Mouse (Mus musculus) G1E (cell line): ENCODE results near the gene Eif5a2. TPM values are rescaled to one million over a fixed set of nuclear protein-coding genes. Genes with fewer than 3 reads are reported as not detected.

Source experiments
- ATAC-seq: 2 replicates; pipeline ENCODE4 v1.8.0; 2016; ENCODE audit warnings: mild to moderate bottlenecking; ENCODE audit not compliant: insufficient number of reproducible peaks, poor library complexity, low FRiP score, severe bottlenecking; ENCODE audit errors: extremely low read depth
- DNase-seq: peaks from one replicate; pipeline ENCODE4 v3.0.0; 2012; ENCODE audit warnings: low spot score
- H3K27me3 ChIP-seq: 2 replicates; pipeline ENCODE4 v1.6.1; 2012; ENCODE audit warnings: mild to moderate bottlenecking, low read length, inconsistent platforms; ENCODE audit not compliant: insufficient read depth
- H3K36me3 ChIP-seq: replicated peaks from 2 replicates; pipeline ENCODE3; 2012; ENCODE audit warnings: mild to moderate bottlenecking, inconsistent platforms
- H3K4me1 ChIP-seq: 2 replicates; pipeline ENCODE4 v1.6.1; 2012; ENCODE audit warnings: low read depth, low read length, inconsistent platforms, mixed read lengths; ENCODE audit not compliant: insufficient read depth
- H3K4me3 ChIP-seq: 2 replicates; pipeline ENCODE4 v1.5.1; 2012; ENCODE audit warnings: low read depth, mild to moderate bottlenecking, inconsistent platforms, low read length, moderate library complexity, mixed read lengths
- H3K9me3 ChIP-seq: replicated peaks from 2 replicates; pipeline ENCODE4 v1.6.1; 2012; ENCODE audit warnings: inconsistent platforms
- CTCF ChIP-seq: IDR thresholded peaks from 2 replicates; pipeline ENCODE4 v1.5.1; 2012; ENCODE audit warnings: low read depth, low read length, inconsistent platforms, mixed read lengths
- GATA1 ChIP-seq: IDR thresholded peaks from 2 replicates; pipeline ENCODE4 v1.6.1; 2012; ENCODE audit warnings: borderline replicate concordance, low read length, inconsistent platforms, mixed read lengths
- GATA2 ChIP-seq: IDR thresholded peaks from 2 replicates; pipeline ENCODE4 v1.6.1; 2012; ENCODE audit warnings: low read depth, low read length, inconsistent platforms, borderline replicate concordance
- POLR2AphosphoS5 ChIP-seq: IDR thresholded peaks from 2 replicates; pipeline ENCODE4 v1.6.1; 2012; ENCODE audit warnings: low read depth, low read length, inconsistent platforms; ENCODE audit not compliant: insufficient replicate concordance
- TAL1 ChIP-seq: conservative IDR thresholded peaks from 2 replicates; pipeline ENCODE4 v1.6.1; 2012; ENCODE audit warnings: low read depth, low read length, inconsistent platforms, mixed read lengths
- polyA plus RNA-seq: library from polyadenylated mRNA; stranded (reverse); fragments of >175 nt; gene quantifications from 2 replicates; pipeline ENCODE4 v1.2.3, GENCODE M21; 2012
- total RNA-seq, 2 experiments: library from RNA; stranded (forward) in 1 of 2; stranded (reverse) in 1 of 2; fragments of 200-1000 nt in 1 of 2; fragments of >200 nt in 1 of 2; fragmentation: Nextera tagmentation in 1 of 2; gene quantifications; 2 replicates each; pipeline ENCODE4 v1.2.3; 2014 to 2017

Gene Eif5a2
- total RNA-seq (2014; fragmentation: Nextera tagmentation) (37.7 and 42.7 TPM in 2 replicates), total RNA-seq (2017) (50.2 and 56.1 TPM in 2 replicates), polyA plus RNA-seq (2.2 and 2.4 TPM in 2 replicates)

GRCm38 (mm10) chr3:28780994-28781393 lies at the start of gene Eif5a2:
Eif5a2 (plus strand) TSS chr3:28781276.
- peak within 1 kb of the TSS; percentile 97 for H3K4me3 ChIP-seq
- peak; percentile 65 for ATAC-seq
- peak; percentile 93 for DNase-seq
- TF ChIP-seq TAL1 (no peak), GATA2 (no peak), CTCF (no peak), POLR2AphosphoS5 (no peak), GATA1 (no peak)
- peaks cover 77% of the 10 kb centered on the region for H3K4me1 ChIP-seq
- peaks cover 4% of the 10 kb centered on the region; the same call in 1 of the 2 replicates for H3K9me3 ChIP-seq
- H3K36me3 ChIP-seq = peaks cover 24% of the 10 kb centered on the region
- no peaks in the 10 kb centered on the region for H3K27me3 ChIP-seq

- DNase-seq = no peak
- H3K27me3 ChIP-seq = no peaks in the 10 kb centered on the region
- peaks cover 17% of the 10 kb centered on the region for H3K4me1 ChIP-seq
- no peak overlapping the region for H3K4me3 ChIP-seq
- no peaks in the 10 kb centered on the region for H3K9me3 ChIP-seq
- ATAC-seq = peak; percentile 40
- TF ChIP-seq TAL1 (no peak), GATA1 (no peak), CTCF (no peak), GATA2 (no peak), POLR2AphosphoS5 (no peak)
- peaks cover 8% of the 10 kb centered on the region for H3K36me3 ChIP-seq
Observed at GRCm38 (mm10) chr3:28734712-28735111, 46.4 kb upstream of the Eif5a2 start.

- ATAC-seq (no peak), DNase-seq (no peak)
- H3K4me3 ChIP-seq = no peak overlapping the region
- TF ChIP-seq GATA1 = no peak
- no peaks in the 10 kb centered on the region for H3K27me3 ChIP-seq
- H3K9me3 ChIP-seq = no peaks in the 10 kb centered on the region
- H3K36me3 ChIP-seq = peaks cover 13% of the 10 kb centered on the region
- H3K4me1 ChIP-seq = peaks cover 16% of the 10 kb centered on the region
Observed at GRCm38 (mm10) chr3:28736981-28737380, 44.1 kb upstream of the Eif5a2 start.

DNA sequence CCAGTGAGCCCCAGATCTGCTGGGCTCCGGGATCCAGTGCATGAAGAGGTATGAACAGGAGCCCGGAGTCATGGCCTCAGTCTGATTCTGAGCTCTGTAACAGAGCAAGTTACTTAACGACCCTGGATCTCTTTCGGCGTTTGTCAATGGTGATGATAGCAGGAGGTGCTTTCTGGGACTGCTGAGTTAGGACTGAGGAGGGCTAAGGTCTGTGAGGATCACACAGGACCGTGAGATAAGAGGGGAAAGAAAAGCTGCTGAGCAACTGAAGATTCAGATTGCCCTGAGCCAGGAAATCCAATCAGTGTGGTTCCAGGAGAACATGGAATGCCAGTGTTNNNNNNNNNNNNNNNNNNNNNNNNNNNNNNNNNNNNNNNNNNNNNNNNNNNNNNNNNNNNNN lies 40.7 kb upstream of the Eif5a2 start:
- H3K9me3 ChIP-seq = no peaks in the 10 kb centered on the region
- H3K36me3 ChIP-seq = peaks cover 13% of the 10 kb centered on the region
- peaks cover 23% of the 10 kb centered on the region for H3K4me1 ChIP-seq
- TF ChIP-seq GATA2 (no peak), TAL1 (no peak), GATA1 (no peak), POLR2AphosphoS5 (no peak), CTCF (no peak)
- DNase-seq = no peak
- ATAC-seq = no peak
- H3K4me3 ChIP-seq = no peak overlapping the region
- H3K27me3 ChIP-seq = no peaks in the 10 kb centered on the region

GRCm38 (mm10) chr3:28743251-28743650 lies 37.8 kb upstream of the Eif5a2 start:
- DNase-seq (no peak), ATAC-seq (no peak)
- no peaks in the 10 kb centered on the region for H3K27me3 ChIP-seq
- peaks cover 10% of the 10 kb centered on the region for H3K36me3 ChIP-seq
- no peak for TF ChIP-seq CTCF
- no peak for TF ChIP-seq POLR2AphosphoS5
- no peak for TF ChIP-seq GATA1
- TF ChIP-seq GATA2 = no peak
- TF ChIP-seq TAL1 = no peak
- peaks cover 28% of the 10 kb centered on the region for H3K4me1 ChIP-seq
- no peaks in the 10 kb centered on the region for H3K9me3 ChIP-seq
- no peak overlapping the region for H3K4me3 ChIP-seq

- ATAC-seq = peak; percentile 85
- H3K36me3 ChIP-seq = no peaks in the 10 kb centered on the region
- no peaks in the 10 kb centered on the region for H3K9me3 ChIP-seq
- peaks cover 19% of the 10 kb centered on the region for H3K4me1 ChIP-seq
- peak; percentile 10 for DNase-seq
- no peaks in the 10 kb centered on the region for H3K27me3 ChIP-seq
- TF ChIP-seq POLR2AphosphoS5 = no peak
- TF ChIP-seq TAL1 = no peak
- TF ChIP-seq CTCF = peak; percentile 90
- no peak for TF ChIP-seq GATA2
- no peak overlapping the region for H3K4me3 ChIP-seq
Observed at GRCm38 (mm10) chr3:28745835-28746483, 35.1 kb upstream of the Eif5a2 start.
